Mouse (Mus musculus): ENCODE data around the gene Mical2.

The Mical2 gene

DNA sequence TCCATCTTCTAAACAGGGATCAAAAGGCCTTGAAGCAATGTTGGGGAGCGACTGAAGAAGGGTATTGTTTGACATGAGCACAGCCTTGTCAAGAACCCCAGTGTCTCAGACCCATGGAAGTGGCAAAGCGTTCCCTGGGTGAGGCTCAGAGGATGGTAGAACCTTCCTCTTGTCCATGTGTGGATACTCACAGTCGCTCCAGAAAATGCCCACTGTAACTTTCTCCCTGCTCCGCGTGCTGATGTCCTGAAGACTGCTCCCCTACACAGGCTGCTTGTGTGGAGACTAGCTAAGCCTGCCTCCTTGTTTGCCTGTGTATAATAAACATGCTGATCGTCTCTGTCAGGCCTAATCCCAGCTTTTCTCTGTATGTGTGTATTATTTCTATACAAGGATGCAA lies 228.7 kb downstream of the Mical2 start:
- DNase-seq (ENCODE audit: low spot score in 2 of 2) = no peak

DNA sequence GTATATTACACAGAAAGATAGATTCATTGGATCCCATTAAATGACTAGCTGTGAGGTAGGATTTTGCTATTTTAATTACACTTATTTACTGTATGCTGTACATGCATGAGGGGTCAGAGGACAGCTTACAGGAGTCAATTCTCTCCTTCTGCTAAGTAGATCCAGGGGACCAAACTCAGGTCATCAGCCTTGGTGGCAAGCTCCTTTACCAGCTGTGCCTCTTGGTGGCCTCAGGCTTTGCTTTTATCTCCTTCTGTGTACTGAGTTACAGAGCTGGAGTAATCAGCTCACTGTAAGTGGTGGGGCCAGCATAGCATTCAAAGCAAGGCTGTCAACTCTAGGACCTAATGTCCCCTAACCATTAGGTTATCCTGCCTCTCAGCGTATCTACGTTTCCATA lies 229.3 kb downstream of the Mical2 start:
- DNase-seq (ENCODE audit: low spot score in 2 of 2) = no peak

DNA sequence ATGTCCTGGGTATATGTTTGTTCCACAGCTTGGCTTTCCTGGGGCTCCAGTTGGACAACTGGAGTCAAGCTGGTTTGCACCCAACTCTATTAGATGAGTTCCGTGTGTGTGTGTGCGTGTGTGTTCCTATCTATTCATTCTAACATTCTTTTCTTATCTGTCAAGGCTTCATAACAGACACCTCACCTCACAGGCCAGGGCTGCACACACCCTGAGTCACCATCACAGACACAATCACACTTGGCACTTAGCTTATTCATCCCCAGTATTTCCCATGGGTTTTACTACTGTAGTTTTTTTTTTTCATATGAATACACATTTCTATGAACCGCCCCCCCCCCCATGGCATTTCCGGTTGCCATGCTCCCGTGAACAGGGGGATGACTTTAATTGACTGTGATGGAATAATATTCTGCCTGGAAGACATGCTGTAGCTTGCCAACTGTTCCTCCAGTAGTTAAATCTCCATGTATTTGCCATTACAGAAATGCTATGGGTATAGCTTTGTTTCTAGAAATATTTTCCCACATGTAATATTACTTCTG lies 230.0 kb downstream of the Mical2 start:
- no peak for DNase-seq (ENCODE audit: low spot score in 2 of 2)

DNA sequence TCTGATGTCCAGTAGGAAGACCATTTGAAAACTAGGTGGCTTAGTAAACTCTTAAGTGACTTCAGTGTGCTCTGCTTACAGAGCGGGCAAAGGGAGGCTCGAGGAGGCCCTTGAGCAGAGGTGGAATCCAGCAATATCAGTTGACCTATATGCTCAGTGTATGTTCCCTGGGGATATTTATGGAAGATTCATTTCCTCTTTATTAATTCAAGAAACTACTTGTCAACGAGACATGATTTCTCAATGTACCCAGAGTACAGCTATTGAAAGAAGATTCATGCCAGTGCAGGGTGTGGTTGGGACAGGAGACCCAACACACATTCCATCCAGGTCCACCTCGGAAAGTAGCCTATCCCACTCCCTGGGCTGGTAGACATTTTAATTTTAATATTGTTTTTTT lies 231.7 kb downstream of the Mical2 start:
- no peak for DNase-seq (ENCODE audit: low spot score in 2 of 2)

DNA sequence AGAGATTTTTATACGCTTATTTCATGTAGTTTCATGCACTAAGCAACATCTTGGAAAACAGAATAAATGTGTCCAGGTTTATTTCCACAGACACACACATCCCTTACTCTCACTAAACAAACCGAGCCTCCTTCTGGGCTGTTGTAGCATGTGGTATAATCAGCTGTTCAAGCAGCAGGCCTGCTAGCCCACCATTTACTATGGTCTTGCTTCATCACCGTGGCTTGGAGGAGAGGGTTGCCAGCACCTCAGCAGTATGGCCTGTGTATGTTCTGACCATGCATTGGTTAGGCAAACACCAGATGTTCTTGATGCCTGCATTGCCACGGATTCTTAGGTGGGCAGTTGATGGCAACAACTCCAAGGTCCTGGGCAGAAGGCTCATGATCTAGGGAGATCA lies 232.3 kb downstream of the Mical2 start:
- DNase-seq (ENCODE audit: low spot score in 2 of 2) = no peak

DNA sequence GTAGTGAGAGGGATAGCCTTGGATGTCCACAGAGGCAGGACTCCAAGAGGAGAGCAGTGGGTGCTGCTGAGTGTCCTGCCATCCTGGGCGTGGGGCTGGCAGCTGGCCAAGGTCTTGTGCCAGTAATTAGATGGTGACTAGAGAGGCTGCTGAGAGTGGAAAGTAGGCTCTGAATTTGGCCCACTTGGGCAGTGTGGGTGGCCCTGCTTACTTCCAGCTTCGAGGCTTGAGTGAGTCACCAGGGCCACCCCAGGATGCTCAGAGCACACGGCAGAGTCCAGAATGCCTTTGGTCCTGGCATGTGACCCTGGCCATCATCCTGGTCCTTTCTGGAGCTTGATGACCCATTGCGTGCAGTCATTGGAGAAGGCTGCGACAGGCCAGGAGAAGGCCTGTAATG lies 232.8 kb downstream of the Mical2 start:
- no peak for DNase-seq (ENCODE audit: low spot score in 2 of 2)

Data from frontal cortex, postnatal 25 days (tissue).